In genomic region chr13:63567677-63568293, GRCm38 (mm10) we compare ENCODE assay signal across 8 mouse cellular contexts. TPM values are rescaled to one million over a fixed set of nuclear protein-coding genes. Genes with fewer than 3 reads are reported as not detected.
A peak's percentile ranks its signal among the peaks of the same experiment; 100 is the strongest.
DNase-seq lines count a peak whose midpoint lies in the region; ATAC-seq and TF ChIP-seq lines count a peak whose summit lies in the region.

No protein-coding gene starts in this region.

- DNase-seq in Muller cell, postnatal 12 days (ENCODE audit: inconsistent ontology term) = peak; percentile 99
- peak; percentile 98 to 99 for DNase-seq in cerebellum, postnatal 10 days
- DNase-seq in frontal cortex, postnatal 10 days (ENCODE audit: low spot score in 2 of 2) = peak; percentile 88 to 94
- peak; percentile 90 to 94 for DNase-seq in layer of hippocampus, postnatal 10 days (ENCODE audit: low spot score in 2 of 2)
- DNase-seq in lung, postnatal 0 days (ENCODE audit: low spot score) = peak; percentile 97
- DNase-seq in ovary, postnatal 10 days (ENCODE audit: low spot score) = peak; percentile 87
- peak; percentile 91 for DNase-seq in thymus, postnatal 0 days (ENCODE audit: low spot score)

- H3K4me1 ChIP-seq in hindbrain, embryonic 12.5 days = peaks cover 33% of the 10 kb centered on the region
- no peaks in the 10 kb centered on the region for H3K4me1 ChIP-seq in lung, postnatal 0 days (ENCODE audit: insufficient read depth, low read depth, low read length)

- H3K4me3 ChIP-seq in hindbrain, embryonic 12.5 days = peak overlapping the region; percentile 58
- H3K4me3 ChIP-seq in lung, postnatal 0 days (ENCODE audit: low read depth, low read length) = peak overlapping the region; percentile 87

- peak overlapping the region; percentile 96 for H3K4me2 ChIP-seq in hindbrain, embryonic 12.5 days (replicated peaks)
- peak overlapping the region; percentile 91 for H3K4me2 ChIP-seq in lung, postnatal 0 days (replicated peaks; ENCODE audit: low read depth, low read length)

- H3K27ac ChIP-seq in hindbrain, embryonic 12.5 days = peak overlapping the region; percentile 89
- H3K27ac ChIP-seq in lung, postnatal 0 days (ENCODE audit: low read length) = peak overlapping the region; percentile 98

- H3K27me3 ChIP-seq in hindbrain, embryonic 12.5 days = peaks cover 33% of the 10 kb centered on the region
- H3K27me3 ChIP-seq in lung, postnatal 0 days (replicated peaks; ENCODE audit: insufficient read depth, low read length) = no peaks in the 10 kb centered on the region

- TF ChIP-seq EP300 in lung, postnatal 0 days (IDR thresholded peaks at IDR 0.05) = no peak

- no peaks in the 10 kb centered on the region for H3K9me3 ChIP-seq in hindbrain, embryonic 12.5 days (replicated peaks)
- no peaks in the 10 kb centered on the region for H3K9me3 ChIP-seq in lung, postnatal 0 days (ENCODE audit: low read length)

- peak; percentile 28; the same call in 1 of the 2 replicates for TF ChIP-seq CTCF in lung, postnatal 0 days (IDR thresholded peaks at IDR 0.05)

- WGBS in hindbrain, embryonic 12.5 days = under 1% methylated on average over 57 of the region's 62 CpGs
- WGBS in lung, postnatal 0 days = under 1% methylated on average over 59 of the region's 62 CpGs

- peak overlapping the region; percentile 59 for H3K9ac ChIP-seq in hindbrain, embryonic 12.5 days
- H3K9ac ChIP-seq in lung, postnatal 0 days (replicated peaks; ENCODE audit: low read depth) = peak overlapping the region; percentile 41

- H3K36me3 ChIP-seq in hindbrain, embryonic 12.5 days = no peaks in the 10 kb centered on the region
- no peaks in the 10 kb centered on the region for H3K36me3 ChIP-seq in lung, postnatal 0 days (ENCODE audit: insufficient read depth, low read length)

- peak; percentile 74 for ATAC-seq in hindbrain, embryonic 12.5 days (ENCODE audit: low FRiP score)
- ATAC-seq in lung, postnatal 0 days = peak; percentile 87

RNA-seq across cellular contexts. Expression of gene Ptch1, which starts 5.6 kb away (rescaled TPM):
- polyA plus RNA-seq in hindbrain, embryonic 12.5 days (2016; fragmentation: Nextera tagmentation; extraction: Ambion mirVana) = 22.7 and 24.3 TPM in 2 replicates
- 10 to 100 TPM; 31.3 to 39.1 TPM for total RNA-seq in layer of hippocampus, postnatal 10 days (2021)
- polyA plus RNA-seq in lung, postnatal 0 days (2015; fragmentation: Nextera tagmentation; extraction: Ambion mirVana) = 15.2 and 21.3 TPM in 2 replicates
- 6.4 and 6.7 TPM in 2 replicates for polyA plus RNA-seq in thymus, postnatal 0 days (2015; fragmentation: Nextera tagmentation; extraction: Ambion mirVana)

Comparison
In these comparisons a context has a peak if more than half of its experiments do, and no peak if none do; other contexts are left out.
1. Peak in every context shown above with its lines: DNase-seq, ATAC-seq, H3K4me3 ChIP-seq and H3K27ac ChIP-seq.